Mouse (Mus musculus) embryonic facial prominence, embryonic 15.5 days (tissue): ENCODE measurements at regions not wholly inside any gene's neighbourhood (a gene's known extent, or its start where the extent isn't known, plus 50 kb on each side); places are given as distances from the start of the nearest gene placed in this dataset.

Source experiments
- ATAC-seq: fragments of 200-750 bp; cut with Nextera tagmentation; 2 replicates; pipeline ENCODE4 v1.8.0; 2017; ENCODE audit warnings: low read depth, moderate TSS enrichment; ENCODE audit not compliant: insufficient number of reproducible peaks, low FRiP score, low TSS enrichment
- H3K27ac ChIP-seq: fragments of 300-500 bp; sonication (generic); replicated peaks from 2 replicates; pipeline ENCODE4 v1.5.1; 2015; ENCODE audit warnings: mild to moderate bottlenecking, inconsistent platforms
- H3K27me3 ChIP-seq: fragments of 300-500 bp; sonication (generic); 2 replicates; pipeline ENCODE4 v1.6.1; 2015; ENCODE audit warnings: inconsistent platforms
- H3K36me3 ChIP-seq: fragments of 300-500 bp; sonication (generic); 2 replicates; pipeline ENCODE4 v1.6.1; 2015; ENCODE audit warnings: mild to moderate bottlenecking, inconsistent platforms
- H3K4me1 ChIP-seq: fragments of 300-500 bp; sonication (generic); 2 replicates; pipeline ENCODE4 v1.6.1; 2015; ENCODE audit warnings: inconsistent platforms
- H3K4me2 ChIP-seq: fragments of 300-500 bp; sonication (generic); replicated peaks from 2 replicates; pipeline ENCODE4 v1.6.1; 2015; ENCODE audit warnings: mild to moderate bottlenecking, inconsistent platforms
- H3K4me3 ChIP-seq: fragments of 300-500 bp; sonication (generic); replicated peaks from 2 replicates; pipeline ENCODE4 v1.5.1; 2015; ENCODE audit warnings: mild to moderate bottlenecking, inconsistent platforms
- H3K9ac ChIP-seq: fragments of 300-500 bp; sonication (generic); 2 replicates; pipeline ENCODE4 v1.6.1; 2015; ENCODE audit warnings: inconsistent platforms
- H3K9me3 ChIP-seq: fragments of 300-500 bp; sonication (generic); replicated peaks from 2 replicates; pipeline ENCODE4 v1.6.1; 2016; ENCODE audit warnings: inconsistent platforms
- WGBS: fragments of 180-500 bp; shearing (Covaris S2); methylation state at CpG from one replicate; pipeline ENCODE4 v1.1.7; 2015; 5-methylcytosine and 5-hydroxymethylcytosine counted together

- WGBS = 73% methylated on average over 4 of the region's 4 CpGs
- no peak for ATAC-seq
- Histone ChIP-seq H3K9ac (no peak overlapping the region), H3K4me3 (no peak overlapping the region), H3K4me1 (0 out of 2 replicates have a peak, but pooled peaks cover 3% of the 10 kb centered on the region), H3K36me3 (no peaks in the 10 kb centered on the region), H3K4me2 (no peak overlapping the region), H3K27me3 (no peaks in the 10 kb centered on the region), H3K27ac (no peak overlapping the region), H3K9me3 (no peaks in the 10 kb centered on the region)
These were observed 636.8 kb upstream of the 3110018I06Rik start for GRCm38 (mm10) chr12:106851666-106852065.

GRCm38 (mm10) chr12:106852736-106853135, 635.7 kb upstream of the 3110018I06Rik start:
- Histone ChIP-seq H3K4me3 (no peak overlapping the region), H3K4me1 (0 out of 2 replicates have a peak, but pooled peaks cover 3% of the 10 kb centered on the region)
- no peak for ATAC-seq

GRCm38 (mm10) chr12:106853711-106854240, 634.7 kb upstream of the 3110018I06Rik start:
- no peak for ATAC-seq
- H3K36me3 ChIP-seq = no peaks in the 10 kb centered on the region
- no peak overlapping the region for H3K27ac ChIP-seq
- H3K9ac ChIP-seq = no peak overlapping the region
- H3K9me3 ChIP-seq = no peaks in the 10 kb centered on the region
- no peaks in the 10 kb centered on the region for H3K27me3 ChIP-seq
- 0 out of 2 replicates have a peak, but pooled peaks cover 3% of the 10 kb centered on the region for H3K4me1 ChIP-seq
- no peak overlapping the region for H3K4me2 ChIP-seq
- 31% methylated on average over 11 of the region's 11 CpGs for WGBS
- H3K4me3 ChIP-seq = no peak overlapping the region

More at GRCm38 (mm10) chr12:106852736-106853135, 635.7 kb upstream of the 3110018I06Rik start:
- no peaks in the 10 kb centered on the region for H3K27me3 ChIP-seq
- no peak overlapping the region for H3K27ac ChIP-seq
- WGBS = 64% methylated on average over 8 of the region's 8 CpGs
- H3K9me3 ChIP-seq = no peaks in the 10 kb centered on the region
- H3K36me3 ChIP-seq = no peaks in the 10 kb centered on the region
- no peak overlapping the region for H3K4me2 ChIP-seq
- H3K9ac ChIP-seq = no peak overlapping the region

DNA sequence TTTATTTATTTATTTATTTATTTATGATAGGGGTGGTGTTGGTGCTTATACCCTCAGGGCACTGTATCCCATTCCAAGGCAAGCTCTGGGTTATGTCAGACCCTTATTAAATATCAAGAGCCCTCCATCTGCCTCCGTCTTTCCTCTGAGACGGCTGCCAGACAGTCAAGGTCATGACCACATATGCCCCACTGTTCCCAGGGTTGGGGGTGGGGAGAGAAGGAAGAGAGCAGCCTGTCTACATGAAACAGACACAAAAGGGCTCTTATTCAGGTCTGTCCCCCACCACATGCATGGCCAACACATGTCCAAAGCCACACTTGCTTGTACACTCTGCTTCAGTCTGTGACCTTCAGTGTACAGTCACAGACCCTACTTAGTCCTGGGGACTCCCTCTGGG, 632.9 kb upstream of the 3110018I06Rik start:
- Histone ChIP-seq H3K4me2 (no peak overlapping the region), H3K9ac (no peak overlapping the region), H3K27me3 (no peaks in the 10 kb centered on the region), H3K27ac (no peak overlapping the region), H3K4me3 (no peak overlapping the region), H3K4me1 (0 out of 2 replicates have a peak, but pooled peaks cover 3% of the 10 kb centered on the region), H3K36me3 (no peaks in the 10 kb centered on the region), H3K9me3 (no peaks in the 10 kb centered on the region)
- ATAC-seq = no peak
- WGBS = 51% methylated on average over 2 of the region's 2 CpGs

GRCm38 (mm10) chr12:106861638-106862037, 626.8 kb upstream of the 3110018I06Rik start:
- H3K9ac ChIP-seq = no peak overlapping the region
- ATAC-seq = no peak
- H3K27me3 ChIP-seq = no peaks in the 10 kb centered on the region; the same call in 1 of the 2 replicates
- no peaks in the 10 kb centered on the region for H3K4me1 ChIP-seq
- no peaks in the 10 kb centered on the region for H3K36me3 ChIP-seq
- H3K4me3 ChIP-seq = no peak overlapping the region
- WGBS = 91% methylated on average over 5 of the region's 5 CpGs
- H3K9me3 ChIP-seq = no peaks in the 10 kb centered on the region
- H3K27ac ChIP-seq = no peak overlapping the region
- no peak overlapping the region for H3K4me2 ChIP-seq

- H3K4me3 ChIP-seq = no peak overlapping the region
- no peak overlapping the region for H3K4me2 ChIP-seq
- no peaks in the 10 kb centered on the region; the same call in 1 of the 2 replicates for H3K27me3 ChIP-seq
- H3K36me3 ChIP-seq = no peaks in the 10 kb centered on the region
- no peak for ATAC-seq
- H3K9me3 ChIP-seq = no peaks in the 10 kb centered on the region
- H3K4me1 ChIP-seq = peaks cover 9% of the 10 kb centered on the region
- H3K9ac ChIP-seq = no peak overlapping the region
- 81% methylated on average over 8 of the region's 8 CpGs for WGBS
- no peak overlapping the region for H3K27ac ChIP-seq
These were observed 624.4 kb upstream of the 3110018I06Rik start for GRCm38 (mm10) chr12:106864076-106864475.

DNA sequence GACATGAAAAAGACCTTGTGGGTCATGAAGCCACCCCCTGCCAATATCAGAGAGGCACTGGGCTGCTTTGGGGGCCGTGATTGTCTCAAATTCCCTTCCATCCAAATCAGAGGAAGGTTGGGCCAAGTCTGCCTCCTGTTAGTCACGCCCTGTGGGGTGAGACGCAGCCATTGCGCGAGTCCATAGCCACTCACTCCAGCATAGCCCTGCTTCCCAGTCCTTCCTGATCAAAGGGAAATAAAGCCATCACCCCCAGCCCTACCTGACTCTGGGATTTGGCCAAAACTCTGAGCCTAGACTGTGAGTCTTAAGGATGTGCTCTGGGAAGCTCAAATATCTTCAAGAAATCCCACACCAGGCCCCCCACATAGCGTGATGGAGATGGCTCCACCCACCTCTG, 620.4 kb upstream of the 3110018I06Rik start:
- Histone ChIP-seq H3K4me2 (no peak overlapping the region), H3K9me3 (no peaks in the 10 kb centered on the region), H3K4me1 (peaks cover 9% of the 10 kb centered on the region), H3K27me3 (no peaks in the 10 kb centered on the region), H3K27ac (no peak overlapping the region), H3K4me3 (no peak overlapping the region), H3K36me3 (no peaks in the 10 kb centered on the region), H3K9ac (no peak overlapping the region)
- WGBS = 26% methylated on average over 6 of the region's 6 CpGs
- ATAC-seq = no peak

- no peak overlapping the region for H3K4me3 ChIP-seq
- 0 out of 2 replicates have a peak, but pooled peaks have one; percentile 15 for ATAC-seq
- H3K27ac ChIP-seq = no peak overlapping the region
- peaks cover 9% of the 10 kb centered on the region for H3K4me1 ChIP-seq
- H3K9me3 ChIP-seq = no peaks in the 10 kb centered on the region
- H3K27me3 ChIP-seq = no peaks in the 10 kb centered on the region
- no peaks in the 10 kb centered on the region for H3K36me3 ChIP-seq
- H3K4me2 ChIP-seq = no peak overlapping the region
- 51% methylated on average over 11 of the region's 11 CpGs for WGBS
- H3K9ac ChIP-seq = no peak overlapping the region
These were observed 617.0 kb upstream of the 3110018I06Rik start for GRCm38 (mm10) chr12:106871481-106871880.

DNA sequence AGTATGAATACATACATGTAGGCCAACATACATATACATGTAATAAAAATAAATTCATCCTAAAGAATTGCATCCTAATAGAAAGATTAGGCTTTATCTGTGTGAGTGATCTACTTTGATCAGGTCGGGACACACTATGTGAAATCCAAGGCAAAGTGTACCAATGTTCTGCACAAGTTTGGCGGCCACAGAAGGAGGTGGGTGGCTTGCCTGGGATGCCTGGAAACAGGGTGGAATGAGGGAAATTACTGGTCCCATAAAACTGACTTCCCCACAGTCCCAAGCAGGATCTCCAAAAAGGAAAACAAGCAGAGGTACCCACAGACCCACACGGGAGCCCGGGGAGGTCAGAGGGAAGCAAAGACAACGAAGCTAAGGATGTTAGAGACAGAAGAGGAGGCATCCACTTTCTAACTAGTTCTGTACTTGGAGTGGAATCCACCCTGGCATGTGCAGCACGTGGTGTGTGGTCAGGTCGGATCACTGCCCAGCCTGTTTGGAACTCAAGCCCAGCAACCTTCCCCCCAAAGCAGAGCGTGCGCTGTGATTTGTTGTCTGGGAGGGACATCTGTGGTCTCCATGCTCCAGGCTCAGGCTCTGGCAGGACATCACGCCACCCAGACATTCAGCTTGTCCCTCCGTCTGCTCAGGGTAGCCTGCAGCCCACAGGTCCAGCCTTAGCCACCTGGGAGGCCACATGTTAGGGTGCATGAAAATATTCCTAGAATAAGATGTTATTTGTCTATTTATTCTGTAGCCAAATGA, 615.3 kb upstream of the 3110018I06Rik start:
- 85% methylated on average over 11 of the region's 11 CpGs for WGBS
- Histone ChIP-seq H3K9ac (no peak overlapping the region), H3K4me3 (no peak overlapping the region), H3K27ac (no peak overlapping the region), H3K9me3 (no peaks in the 10 kb centered on the region), H3K36me3 (no peaks in the 10 kb centered on the region), H3K27me3 (no peaks in the 10 kb centered on the region), H3K4me1 (peaks cover 6% of the 10 kb centered on the region), H3K4me2 (no peak overlapping the region)
- ATAC-seq = no peak

DNA sequence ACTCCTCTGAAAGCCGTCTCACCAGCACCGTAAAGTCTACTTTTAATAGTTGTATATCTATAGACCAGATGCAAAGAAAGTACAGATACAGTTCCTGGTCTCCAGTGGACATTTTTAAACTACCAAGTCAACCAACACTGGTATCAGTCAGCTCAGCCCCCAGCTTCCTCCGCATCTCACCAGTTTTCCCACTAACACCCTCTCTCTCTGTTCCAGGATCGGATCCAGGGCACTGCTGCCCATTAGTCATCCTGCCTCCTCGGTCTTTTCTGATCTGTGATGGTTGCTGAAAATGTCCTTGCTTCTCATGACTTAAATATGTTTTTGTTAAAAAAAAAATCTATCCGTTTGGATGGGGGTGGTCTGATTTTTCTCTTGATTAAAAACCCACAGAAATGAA, 598.1 kb upstream of the 3110018I06Rik start:
- Histone ChIP-seq H3K27me3 (no peaks in the 10 kb centered on the region), H3K4me3 (no peak overlapping the region), H3K36me3 (no peaks in the 10 kb centered on the region), H3K9ac (no peak overlapping the region), H3K9me3 (no peaks in the 10 kb centered on the region), H3K4me2 (no peak overlapping the region), H3K27ac (0 out of 2 replicates have a peak overlapping the region, but pooled peaks have one; percentile 12), H3K4me1 (peaks cover 12% of the 10 kb centered on the region)
- no peak for ATAC-seq
- 43% methylated on average over 6 of the region's 6 CpGs for WGBS

DNA sequence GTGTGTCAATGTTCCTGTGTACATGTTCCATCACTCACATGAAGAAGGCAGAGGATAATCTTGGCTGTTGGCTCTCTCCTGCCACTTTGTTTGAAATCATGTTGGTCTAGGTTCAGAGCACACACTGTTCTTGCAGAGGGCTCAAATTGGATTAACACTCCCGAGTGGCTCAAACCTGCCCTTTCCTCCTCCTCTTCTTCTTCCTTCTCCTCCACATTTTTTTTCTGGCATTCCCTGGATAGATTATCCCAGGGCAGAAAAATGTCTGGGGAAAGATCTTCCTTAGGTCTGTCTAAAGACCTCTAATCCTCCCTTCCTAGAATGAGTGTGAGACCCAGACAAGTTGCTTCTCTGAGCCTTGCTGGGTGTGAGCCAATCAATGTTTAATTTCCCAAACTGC, 594.4 kb upstream of the 3110018I06Rik start:
- ATAC-seq = no peak
- Histone ChIP-seq H3K36me3 (no peaks in the 10 kb centered on the region), H3K4me3 (no peak overlapping the region), H3K27ac (no peak overlapping the region), H3K9ac (no peak overlapping the region), H3K27me3 (no peaks in the 10 kb centered on the region), H3K9me3 (no peaks in the 10 kb centered on the region), H3K4me1 (peaks cover 12% of the 10 kb centered on the region), H3K4me2 (no peak overlapping the region)
- 64% methylated on average over 1 of the region's 1 CpGs for WGBS
